Mouse (Mus musculus) embryonic stem cell, embryonic (primary cell): Measurements from ENCODE around the gene H2afv.

ENCODE experiments used
- CTCF ChIA-PET, 4 experiments: fragments of 300-600 bp in 2 of 4; fragments of 350-600 bp in 2 of 4; sonication (Branson Sonifier 250); formaldehyde crosslinking; loops; one replicate each; lab custom pipeline; 2022; ENCODE audit warnings: inconsistent platforms in 2 of 4; lab: Charles Lee
- POLR2A ChIA-PET, 4 experiments: fragments of 300-600 bp in 2 of 4; fragments of 350-600 bp in 2 of 4; sonication (Branson Sonifier 250); formaldehyde crosslinking; loops; one replicate each; lab custom pipeline; 2022; ENCODE audit warnings: antibody characterized with exemption in 4 of 4, inconsistent platforms in 1 of 4; lab: Charles Lee

The H2afv gene

GRCm38 (mm10) chr11:6475867-6476484, 31.7 kb upstream of the H2afv start, which contains the start of gene Purb:
Gene Purb (minus strand): TSS chr11:6475917.
- POLR2A ChIA-PET: interaction anchor here (0.9 to 7.9 kb wide), 22 partner anchors 10 to 150 kb away, joined by 3 to 125 read pairs (median 6); partner anchors contain the start of genes Myo1g (in 1 of the 4) and Tbrg4 (in 1 of the 4)
- CTCF ChIA-PET: no interaction called here

DNA sequence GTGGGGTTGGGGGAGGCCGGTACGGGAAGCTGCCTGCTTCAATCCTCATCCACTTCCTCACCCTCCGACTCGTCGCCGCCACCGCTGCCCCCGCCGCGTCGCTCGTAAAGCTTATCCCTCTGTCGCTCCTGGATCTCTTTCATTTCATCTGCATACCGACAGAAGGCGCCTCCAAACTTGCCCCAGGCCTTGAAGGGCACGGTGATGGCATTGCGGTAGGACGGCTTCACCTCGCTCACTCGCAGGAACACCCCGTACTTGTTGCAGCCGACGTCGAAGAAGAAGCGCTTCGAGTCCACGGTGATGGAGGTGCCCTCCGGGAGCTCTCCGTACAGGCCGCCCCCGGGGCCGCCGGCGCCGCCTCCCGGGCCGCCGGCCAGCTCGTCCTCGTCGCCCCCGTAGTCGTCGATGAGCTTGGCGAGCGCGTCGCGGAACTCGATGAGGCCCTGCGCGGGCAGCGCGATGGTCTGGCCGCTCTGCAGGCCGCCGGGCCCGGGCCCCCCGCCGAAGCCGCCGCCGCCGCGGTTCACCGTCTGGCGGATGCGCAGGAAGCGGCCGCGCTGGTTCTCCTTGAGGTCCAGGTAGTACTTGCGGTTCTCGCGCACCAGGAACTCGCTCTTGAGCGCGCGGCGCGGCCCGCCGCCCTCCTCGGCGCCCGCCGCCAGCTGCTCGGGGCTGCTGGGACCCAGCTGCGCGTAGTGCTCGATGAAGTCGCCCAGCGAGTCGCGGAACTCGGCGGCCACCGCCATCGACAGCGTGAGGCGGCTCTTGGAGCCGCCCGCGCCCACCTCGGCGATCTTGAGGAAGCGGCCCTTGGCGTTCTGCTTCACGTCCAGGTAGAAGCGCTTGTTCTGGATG, 30.9 kb upstream of the H2afv start:
- ChIA-PET POLR2A (interaction anchor here (0.6 to 7.9 kb wide), 54 partner anchors 9 to 154 kb away, joined by 3 to 125 read pairs (median 4); partner anchors contain the start of genes Tbrg4 (in 3 of the 4), H2afv (in 2 of the 4) and Myo1g (in 1 of the 4)), CTCF (interaction anchor here in 2 of 4 experiments (0.6 to 2.4 kb wide), 6 partner anchors 9 to 474 kb away, joined by 3 to 10 read pairs (median 6); no protein-coding TSS in a partner anchor)

GRCm38 (mm10) chr11:6474381-6474780, 30.1 kb upstream of the H2afv start:
- CTCF ChIA-PET: interaction anchor here in 2 of 4 experiments (0.6 to 2.4 kb wide), 6 partner anchors 9 to 474 kb away, joined by 3 to 10 read pairs (median 6); no protein-coding TSS in a partner anchor
- POLR2A ChIA-PET: interaction anchor here (0.6 to 7.9 kb wide), 51 partner anchors 9 to 154 kb away, joined by 3 to 125 read pairs (median 4); partner anchors contain the start of genes Tbrg4 (in 3 of the 4), H2afv (in 2 of the 4) and Myo1g (in 1 of the 4)

DNA sequence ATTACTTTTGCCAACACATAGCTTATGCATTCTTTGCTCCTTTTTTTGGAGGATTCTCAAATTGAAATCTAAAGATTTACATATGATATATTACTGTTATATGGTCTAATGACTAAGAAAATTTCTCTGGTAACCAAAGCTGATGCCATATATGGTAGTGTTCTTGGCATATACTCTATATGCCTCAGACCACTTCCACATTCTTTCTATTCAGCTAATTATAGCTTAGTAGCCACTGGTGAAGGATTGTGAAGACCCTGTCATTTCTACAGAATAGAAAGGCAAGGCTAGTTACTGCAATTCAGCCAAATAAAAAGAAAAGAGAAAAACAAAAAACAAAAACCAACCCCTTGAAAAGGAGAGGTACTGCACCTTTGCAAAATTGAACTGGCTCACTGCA, 27.8 kb upstream of the H2afv start:
- ChIA-PET POLR2A (interaction anchor here in 2 of 4 experiments (0.6 to 7.9 kb wide), 16 partner anchors 8 to 144 kb away, joined by 3 to 125 read pairs (median 4); partner anchors contain the start of gene Myo1g (in 1 of the 2)), CTCF (interaction anchor here in 1 of 4 experiments (1.1 kb wide), 1 partner anchor 8 kb away, joined by 3 read pairs; no protein-coding TSS in a partner anchor)

DNA sequence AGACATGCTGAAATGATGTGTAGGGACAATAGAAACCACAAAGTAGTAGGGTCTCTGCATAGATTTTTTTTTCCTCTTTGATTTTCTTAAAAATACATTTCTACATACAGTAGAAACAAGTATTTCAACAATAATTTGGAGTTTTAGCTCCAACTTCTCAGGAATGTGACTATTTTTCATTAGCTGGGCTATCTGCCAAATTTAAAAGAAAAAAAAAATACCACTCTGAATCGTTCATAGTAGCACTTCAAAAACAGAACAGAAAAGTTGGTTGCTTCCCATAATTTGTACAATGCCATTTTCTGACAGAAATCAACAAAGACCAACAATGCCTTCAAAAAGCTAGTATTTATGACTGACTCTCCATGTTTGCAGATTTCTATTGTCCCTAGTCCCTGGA, 27.2 kb upstream of the H2afv start:
- ChIA-PET POLR2A (interaction anchor here in 2 of 4 experiments (0.7 to 7.9 kb wide), 11 partner anchors 11 to 144 kb away, joined by 3 to 125 read pairs (median 4); partner anchors contain the start of gene Myo1g (in 1 of the 2)), CTCF (interaction anchor here in 2 of 4 experiments (0.6 to 1.1 kb wide), 3 partner anchors 8 to 86 kb away, joined by 3 to 4 read pairs (median 4); no protein-coding TSS in a partner anchor)

DNA sequence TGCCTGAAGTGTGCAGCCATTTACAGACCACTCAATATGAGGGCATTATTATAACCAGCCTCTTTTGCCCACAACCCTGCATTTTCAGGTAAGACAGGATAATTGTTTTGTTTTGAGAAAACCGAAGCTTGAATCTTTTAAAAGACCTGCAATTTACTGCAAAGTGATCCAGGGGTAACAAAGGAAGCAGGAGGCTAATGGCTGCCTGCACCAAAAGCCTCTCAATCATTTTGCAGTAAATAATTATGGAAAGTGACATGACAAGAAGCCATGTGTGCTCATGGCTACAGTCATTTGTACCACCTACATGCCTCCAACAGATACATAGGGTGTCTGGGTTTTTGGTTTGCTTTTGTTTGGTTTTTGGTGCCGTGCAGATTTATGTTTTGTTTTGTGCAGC, 26.8 kb upstream of the H2afv start:
- ChIA-PET POLR2A (interaction anchor here in 1 of 4 experiments (0.9 to 7.9 kb wide), 5 partner anchors 15 to 145 kb away, joined by 3 to 125 read pairs (median 3); partner anchors contain the start of gene Myo1g), CTCF (interaction anchor here in 1 of 4 experiments (0.6 kb wide), 2 partner anchors 15 to 86 kb away, joined by 4 read pairs; no protein-coding TSS in a partner anchor)

- CTCF ChIA-PET: interaction anchor here in 1 of 4 experiments (0.5 kb wide), 1 partner anchor 46 kb away, joined by 5 read pairs; no protein-coding TSS in a partner anchor
These were observed 24.3 kb upstream of the H2afv start for GRCm38 (mm10) chr11:6468541-6468940.

GRCm38 (mm10) chr11:6465122-6465521, 20.9 kb upstream of the H2afv start:
- CTCF ChIA-PET: interaction anchor here (0.5 to 1.9 kb wide), 37 partner anchors 9 to 579 kb away, joined by 3 to 12 read pairs (median 4); partner anchors contain the start of genes H2afv (in 2 of the 4) and Ramp3 (in 1 of the 4)
- POLR2A ChIA-PET: interaction anchor here (0.6 to 4.7 kb wide), 35 partner anchors 8 to 163 kb away, joined by 3 to 26 read pairs (median 4); partner anchors contain the start of genes H2afv (in 2 of the 4), Tbrg4 (in 2 of the 4), Myo1g (in 1 of the 4) and Ppia (in 1 of the 4)

More at GRCm38 (mm10) chr11:6468541-6468940, 24.3 kb upstream of the H2afv start:
- POLR2A ChIA-PET: interaction anchor here in 2 of 4 experiments (0.6 to 2.0 kb wide), 12 partner anchors 8 to 157 kb away, joined by 3 to 7 read pairs (median 4); partner anchors contain the start of gene Tbrg4 (in 1 of the 2)

DNA sequence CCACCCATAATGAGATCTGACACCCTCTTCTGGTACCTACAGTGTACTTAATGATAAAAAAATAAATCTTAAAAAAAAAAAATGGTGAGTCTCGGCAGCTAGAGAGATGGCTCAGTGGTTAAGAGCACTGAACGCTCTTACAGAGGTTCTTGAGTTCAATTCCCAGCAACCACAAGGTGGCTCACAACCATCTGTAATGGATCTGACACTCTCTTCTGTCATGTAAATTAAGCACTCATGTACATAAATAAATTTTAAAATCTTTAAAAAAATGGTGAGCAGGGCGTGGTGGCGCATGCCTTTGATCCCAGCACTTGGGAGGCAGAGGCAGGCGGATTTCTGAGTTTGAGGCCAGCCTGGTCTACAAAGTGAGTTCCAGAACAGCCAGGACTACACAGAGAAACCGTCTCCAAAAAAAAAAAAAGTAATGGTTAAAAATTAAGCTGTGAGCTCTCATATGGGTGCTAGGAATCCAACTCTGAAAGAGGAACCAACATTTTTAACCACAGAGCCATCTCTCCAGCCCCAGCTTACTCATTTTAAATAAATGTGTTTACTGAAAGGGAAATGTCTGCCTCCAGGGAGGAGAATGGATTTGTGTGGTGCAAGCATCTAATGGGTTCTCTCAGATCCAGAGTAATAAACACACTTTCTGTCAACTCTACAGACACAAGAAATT, 19.1 kb upstream of the H2afv start:
- CTCF ChIA-PET: interaction anchor here in 2 of 4 experiments (0.6 to 1.5 kb wide), 5 partner anchors 9 to 184 kb away, joined by 3 to 6 read pairs (median 3); no protein-coding TSS in a partner anchor
- POLR2A ChIA-PET: interaction anchor here in 2 of 4 experiments (0.7 to 4.7 kb wide), 19 partner anchors 9 to 158 kb away, joined by 3 to 26 read pairs (median 4); partner anchors contain the start of genes Myo1g (in 1 of the 2), Ppia (in 1 of the 2) and Purb (in 1 of the 2)

DNA sequence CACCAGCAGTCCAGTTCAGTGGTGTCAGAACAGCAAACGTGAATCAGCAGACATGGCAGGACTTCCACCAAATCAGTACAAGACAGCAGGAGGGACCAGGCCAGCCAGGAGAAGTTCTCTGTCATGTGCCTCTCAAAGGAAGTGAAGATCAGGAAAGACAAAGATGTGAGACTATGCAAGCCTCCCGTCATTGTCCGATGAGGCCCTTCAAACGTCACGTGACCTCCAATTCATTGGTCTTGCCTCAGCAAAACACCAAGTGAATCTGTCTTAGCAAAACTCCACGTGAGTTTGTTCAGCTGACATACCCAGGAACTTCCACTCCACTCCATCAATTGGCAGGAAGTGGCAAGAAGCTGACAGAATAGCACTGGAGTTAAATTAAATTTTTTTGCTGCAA, 11.8 kb upstream of the H2afv start:
- CTCF ChIA-PET: interaction anchor here in 1 of 4 experiments (0.6 kb wide), 1 partner anchor 114 kb away, joined by 3 read pairs; no protein-coding TSS in a partner anchor
- POLR2A ChIA-PET: interaction anchor here in 2 of 4 experiments (0.8 to 2.3 kb wide), 14 partner anchors 9 to 159 kb away, joined by 3 to 17 read pairs (median 4); partner anchors contain the start of genes H2afv (in 2 of the 2), Ccm2 (in 1 of the 2) and Ppia (in 1 of the 2)

DNA sequence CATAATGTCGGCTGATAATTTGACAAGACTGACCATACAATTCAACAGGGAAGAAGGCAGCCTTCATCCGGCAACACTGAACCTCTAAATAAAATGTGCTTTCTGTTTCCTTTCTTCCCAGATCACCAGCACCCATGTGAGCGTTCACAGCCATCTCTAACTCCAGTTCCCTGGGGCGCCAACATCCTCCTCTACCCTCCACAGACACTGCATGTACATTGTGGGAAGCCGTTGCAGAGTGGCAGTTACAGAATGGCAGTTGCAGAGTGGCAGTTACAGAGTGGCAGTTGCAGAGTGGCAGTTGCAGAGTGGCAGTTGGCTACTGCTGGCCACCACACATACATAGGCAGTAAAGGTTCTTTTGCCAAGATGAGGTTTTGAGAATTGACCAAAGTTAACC, 3.9 kb upstream of the H2afv start:
- CTCF ChIA-PET: interaction anchor here in 1 of 4 experiments (2.4 kb wide), 1 partner anchor 12 kb away, joined by 8 read pairs; no protein-coding TSS in a partner anchor

GRCm38 (mm10) chr11:6447493-6447892, 3.2 kb upstream of the H2afv start:
- POLR2A ChIA-PET: interaction anchor here in 2 of 4 experiments (1.0 to 1.3 kb wide), 4 partner anchors 11 to 81 kb away, joined by 3 to 4 read pairs (median 4); no protein-coding TSS in a partner anchor
- CTCF ChIA-PET: interaction anchor here in 1 of 4 experiments (2.4 kb wide), 1 partner anchor 11 kb away, joined by 8 read pairs; no protein-coding TSS in a partner anchor

More for the DNA sequence above, 3.9 kb upstream of the H2afv start:
- POLR2A ChIA-PET: interaction anchor here in 1 of 4 experiments (1.2 kb wide), 1 partner anchor 12 kb away, joined by 3 read pairs; no protein-coding TSS in a partner anchor

DNA sequence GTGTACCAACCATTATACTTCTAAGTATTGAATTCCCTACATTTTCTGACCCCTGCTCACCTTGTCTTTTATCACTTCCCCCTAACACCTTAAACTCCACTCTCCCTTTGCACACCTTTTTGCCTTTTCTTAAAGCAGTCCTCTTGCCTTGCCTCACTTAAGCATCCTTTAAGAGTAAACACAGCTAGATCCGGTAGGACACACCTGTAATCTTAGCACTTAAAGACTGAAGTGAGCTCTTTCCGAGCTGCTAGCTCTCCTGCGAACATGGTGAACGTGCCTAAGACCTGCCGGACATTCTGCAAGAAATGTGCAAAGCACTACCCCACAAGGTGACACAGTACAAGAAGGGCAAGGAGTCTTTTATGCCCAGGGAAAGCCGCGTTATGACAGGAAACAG, 1.7 kb upstream of the H2afv start:
- ChIA-PET POLR2A (interaction anchor here (0.5 to 2.7 kb wide), 10 partner anchors 9 to 103 kb away, joined by 3 to 17 read pairs (median 3); no protein-coding TSS in a partner anchor), CTCF (interaction anchor here in 2 of 4 experiments (1.0 to 2.4 kb wide), 2 partner anchors 9 to 19 kb away, joined by 3 to 8 read pairs; no protein-coding TSS in a partner anchor)

- CTCF ChIA-PET: interaction anchor here in 3 of 4 experiments (0.8 to 2.4 kb wide), 9 partner anchors 9 to 191 kb away, joined by 3 to 19 read pairs (median 6); no protein-coding TSS in a partner anchor
- POLR2A ChIA-PET: interaction anchor here in 3 of 4 experiments (0.6 to 2.7 kb wide), 53 partner anchors 8 to 220 kb away, joined by 3 to 25 read pairs (median 4); partner anchors contain the start of genes Tbrg4 (in 2 of the 3), Tmed4 (in 2 of the 3), Nacad (in 1 of the 3) and Ppia (in 1 of the 3)
These were observed 1.2 kb upstream of the H2afv start for GRCm38 (mm10) chr11:6445441-6445840.

GRCm38 (mm10) chr11:6443727-6444076, 541 bp downstream of the H2afv start:
- CTCF ChIA-PET: interaction anchor here in 1 of 4 experiments (1.4 kb wide), 1 partner anchor 22 kb away, joined by 3 read pairs; no protein-coding TSS in a partner anchor
- POLR2A ChIA-PET: interaction anchor here (0.6 to 2.5 kb wide), 25 partner anchors 13 to 185 kb away, joined by 3 to 18 read pairs (median 4); partner anchors contain the start of gene Ppia (in 1 of the 4)
